Mouse (Mus musculus) neutrophil, adult 5-6 weeks (primary cell): ENCODE results near the gene Skil. TPM values are rescaled to one million over a fixed set of nuclear protein-coding genes. Genes with fewer than 3 reads are reported as not detected.

Experiments
- ATAC-seq: fragments of 151-379, 151-347 bp; 2 replicates; pipeline ENCODE4 v1.8.0; 2017; ENCODE audit warnings: mild to moderate bottlenecking, moderate TSS enrichment; ENCODE audit not compliant: insufficient number of reproducible peaks, poor library complexity, low FRiP score, severe bottlenecking; ENCODE audit errors: extremely low read depth
- total RNA-seq: library from RNA; stranded (forward); fragments of 200-1000 nt; gene quantifications from 2 replicates; pipeline ENCODE4 v1.2.3, GENCODE M21; 2017

Gene Skil
- total RNA-seq = 80.4 and 87.1 TPM in 2 replicates

GRCm38 (mm10) chr3:31094531-31095178 lies at the start of gene Skil:
TSS of gene Skil (plus strand) at chr3:31095058.
- ATAC-seq = peak; percentile 71

DNA sequence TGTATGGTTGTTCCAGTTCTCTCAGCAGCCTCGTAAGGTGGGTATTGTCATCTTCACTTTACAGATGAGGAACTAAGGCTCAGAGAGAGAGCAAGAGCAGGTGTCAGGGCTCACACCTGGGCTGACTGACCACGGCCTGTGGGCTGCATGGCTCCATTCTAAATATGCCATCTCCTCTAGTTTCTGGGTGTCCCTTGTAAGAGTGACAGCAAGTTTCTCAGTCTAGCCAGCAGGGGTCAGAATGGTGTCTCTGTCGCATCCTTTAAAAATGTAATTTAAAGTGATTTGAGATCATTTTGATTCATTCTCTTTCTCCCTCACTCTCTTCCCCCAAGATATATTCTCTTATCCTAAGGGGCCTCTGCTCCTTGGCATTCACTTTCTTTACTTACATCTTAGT lies 47.6 kb upstream of the Skil start:
- ATAC-seq = no peak

DNA sequence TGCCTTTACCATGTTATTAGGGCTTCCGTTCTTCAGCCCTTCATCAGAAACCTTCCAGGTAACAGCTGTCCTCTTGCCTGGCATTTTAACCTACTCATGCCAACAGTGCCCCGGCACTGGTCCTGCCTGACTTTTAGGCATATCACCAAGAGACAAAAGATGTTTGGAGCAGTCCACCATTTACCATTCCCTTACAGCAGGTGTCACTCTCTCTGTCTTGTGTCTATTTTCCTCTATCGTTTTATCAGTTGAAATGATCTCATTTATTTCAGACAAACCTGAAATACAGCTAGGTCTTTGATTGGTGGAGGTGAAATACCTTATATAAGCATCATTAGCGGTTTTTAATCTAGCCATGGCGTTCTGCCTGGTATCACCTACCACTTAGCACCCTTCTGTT lies 45.8 kb upstream of the Skil start:
- ATAC-seq = no peak

GRCm38 (mm10) chr3:31050375-31050774 lies 44.5 kb upstream of the Skil start:
- ATAC-seq = no peak

DNA sequence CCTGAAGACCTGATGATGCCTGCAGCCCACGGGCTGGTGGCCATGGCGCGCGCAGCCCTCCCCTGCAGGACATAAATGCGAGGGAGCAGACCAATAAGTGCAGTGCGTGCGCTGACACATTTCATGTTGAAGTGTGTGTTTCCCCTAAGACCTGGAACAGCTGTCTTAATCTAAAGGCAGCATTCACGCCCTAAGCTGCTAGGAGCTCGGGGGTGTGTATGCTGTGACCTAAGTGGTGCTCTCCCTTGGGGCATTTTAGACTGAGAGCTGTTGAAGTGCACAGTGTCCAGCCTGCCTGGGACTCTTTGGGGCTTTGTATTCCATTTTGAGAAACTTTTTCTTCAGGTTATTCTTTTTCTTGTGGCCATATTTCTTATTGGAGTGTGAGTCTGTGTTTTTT lies 43.1 kb upstream of the Skil start:
- no peak for ATAC-seq

DNA sequence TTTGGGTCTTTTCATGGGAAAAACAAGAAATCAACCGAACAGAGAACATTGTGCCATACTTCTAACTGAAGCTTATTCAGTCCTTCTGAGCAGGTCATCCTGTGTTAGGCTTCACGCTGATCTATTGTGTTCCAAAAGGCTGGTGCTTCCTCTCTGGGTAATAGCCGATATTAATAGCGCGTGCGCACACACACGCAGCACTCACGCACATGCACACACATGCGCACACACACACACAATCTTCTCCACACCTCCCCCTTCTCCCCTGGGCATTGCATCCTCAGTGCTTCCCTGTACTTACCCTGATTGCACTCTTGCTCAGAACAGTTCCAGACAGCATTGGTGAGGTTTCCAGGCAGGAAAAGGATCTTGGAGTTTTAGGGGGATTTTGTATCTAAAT lies 41.7 kb upstream of the Skil start:
- ATAC-seq = no peak

DNA sequence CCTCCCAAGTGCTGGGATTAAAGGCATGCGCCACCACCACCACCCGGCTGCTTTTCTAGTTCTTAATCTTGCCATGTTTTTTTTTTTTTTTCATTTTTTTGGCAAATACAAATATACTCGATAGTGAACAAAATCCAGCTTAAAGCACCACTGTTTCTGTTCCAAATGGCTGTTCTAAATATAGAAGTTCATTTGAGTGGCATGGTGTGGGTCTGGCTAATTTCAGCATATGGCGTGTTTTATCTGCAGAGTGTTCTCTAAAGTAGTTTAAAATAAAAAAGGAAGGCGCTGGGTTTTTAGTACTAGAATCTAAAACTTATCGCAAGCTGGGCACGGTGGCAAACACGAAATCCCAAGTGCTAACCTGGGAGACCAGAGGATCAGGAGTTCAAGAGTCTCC lies 40.0 kb upstream of the Skil start:
- ATAC-seq = no peak

DNA sequence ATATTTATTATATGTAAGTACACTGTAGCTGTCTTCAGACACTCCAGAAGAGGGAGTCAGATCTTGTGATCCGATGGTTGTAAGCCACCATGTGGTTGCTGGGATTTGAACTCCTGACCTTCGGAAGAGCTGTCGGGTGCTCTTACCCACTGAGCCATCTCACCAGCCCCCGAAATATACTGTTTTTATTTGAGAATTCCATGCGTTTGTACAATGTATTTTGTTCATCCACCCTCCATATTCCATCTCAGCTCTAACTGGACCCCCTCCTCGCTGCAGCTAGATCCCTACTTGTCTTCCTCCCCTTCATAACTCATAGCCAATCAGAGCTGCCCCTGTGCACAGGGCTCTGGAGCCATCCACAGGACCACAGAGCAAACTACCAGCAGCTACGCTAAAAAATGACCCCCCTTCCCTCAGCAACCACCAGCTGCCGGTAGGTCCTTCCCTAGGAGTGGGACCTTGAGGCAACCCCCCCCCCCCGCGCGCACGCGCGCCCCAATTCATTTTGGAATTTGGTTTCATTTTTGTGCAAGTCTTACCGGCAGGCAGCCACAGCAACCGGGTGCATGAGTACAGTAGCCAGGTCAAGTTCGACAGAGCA lies 38.7 kb upstream of the Skil start:
- no peak for ATAC-seq

GRCm38 (mm10) chr3:31056651-31057627 lies 37.9 kb upstream of the Skil start:
- ATAC-seq = peak; percentile 77

- no peak for ATAC-seq
Observed at GRCm38 (mm10) chr3:31060745-31061102, 34.1 kb upstream of the Skil start.

- ATAC-seq = peak; percentile 77
Observed at GRCm38 (mm10) chr3:31061103-31061785, 33.6 kb upstream of the Skil start.

GRCm38 (mm10) chr3:31061786-31062120 lies 33.1 kb upstream of the Skil start:
- peak; percentile 40; the same call in 1 of the 2 replicates for ATAC-seq

DNA sequence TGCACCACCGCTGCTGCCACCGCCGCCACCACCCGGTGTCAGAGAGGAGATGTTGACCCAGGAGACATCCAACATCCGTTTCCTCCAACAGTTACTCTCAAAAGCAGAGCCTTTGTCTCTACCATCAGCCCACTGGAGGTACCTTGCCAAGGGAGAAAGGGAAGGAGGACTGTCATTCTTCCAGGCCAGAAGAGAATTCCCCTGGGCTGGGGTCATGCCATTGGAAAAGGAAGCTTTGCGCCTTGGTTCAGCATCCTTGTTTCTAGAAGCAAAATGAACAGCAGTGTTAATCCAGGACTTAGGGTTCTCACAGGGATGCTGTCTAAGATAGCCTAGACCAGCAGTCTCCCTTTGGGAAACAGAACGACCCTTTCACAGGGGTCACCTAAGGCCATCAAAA lies 32.5 kb upstream of the Skil start:
- ATAC-seq = no peak

DNA sequence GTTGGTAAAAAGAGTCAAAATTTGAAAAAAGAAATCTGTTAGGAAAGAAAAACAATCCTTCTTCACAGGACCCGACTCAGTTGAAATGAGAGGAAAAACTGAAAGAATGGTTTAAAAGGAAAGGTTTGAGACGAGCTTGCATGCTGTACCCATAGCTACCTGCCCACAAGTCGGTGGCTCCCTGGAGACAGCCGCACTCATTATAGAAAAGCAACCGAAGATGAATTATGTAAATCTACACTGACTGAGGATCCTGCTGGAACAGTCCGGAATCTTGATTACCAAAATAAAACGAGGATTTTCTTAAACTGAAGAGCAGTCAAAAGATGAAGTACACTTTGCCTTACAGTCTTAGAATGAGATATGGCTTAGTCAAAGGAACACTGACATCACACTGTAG lies 26.4 kb upstream of the Skil start:
- ATAC-seq = no peak

GRCm38 (mm10) chr3:31071804-31072203 lies 23.1 kb upstream of the Skil start:
- ATAC-seq = no peak

- ATAC-seq = no peak
Observed at GRCm38 (mm10) chr3:31075808-31076207, 19.1 kb upstream of the Skil start.

GRCm38 (mm10) chr3:31077068-31077703 lies 17.7 kb upstream of the Skil start:
- ATAC-seq = no peak

DNA sequence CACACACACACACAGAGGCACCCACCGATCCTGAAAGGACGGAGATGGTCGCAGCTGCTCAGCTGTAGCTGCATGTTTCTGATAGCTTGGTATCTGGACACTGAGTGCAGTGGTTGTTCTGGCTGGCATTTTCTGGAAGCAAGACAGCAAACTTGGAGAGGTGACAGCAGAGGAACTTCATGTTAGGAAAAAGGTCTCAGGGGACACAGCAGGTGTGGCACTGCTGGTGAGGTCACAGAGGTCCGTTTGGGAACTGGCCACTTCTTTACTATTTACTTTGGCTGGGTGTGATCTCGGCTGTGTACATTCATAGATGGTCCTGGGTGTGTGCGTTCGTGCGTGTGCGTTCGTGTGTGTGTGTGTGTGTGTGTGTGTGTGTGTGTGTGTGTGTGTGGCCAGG lies 15.4 kb upstream of the Skil start:
- ATAC-seq = no peak
